Mouse (Mus musculus) splenic B cell, adult 2 months (primary cell): ENCODE measurements around the gene Fbxo10.
"Not testable (repeated sequence)": the region's sequence is repeated elsewhere in the genome, so short reads cannot be mapped to it uniquely, and the experiment has no call there.

Experiments
- DNase-seq: peaks from one replicate; pipeline ENCODE4 v3.0.0-alpha.2; 2011; ENCODE audit warnings: low read depth, low spot score
- H3K27me3 ChIP-seq: 2 replicates; pipeline ENCODE4 v1.6.1; 2012; ENCODE audit warnings: mild to moderate bottlenecking, low read length, moderate library complexity, mixed read lengths; ENCODE audit not compliant: control insufficient read depth, poor library complexity, insufficient read depth, severe bottlenecking
- H3K36me3 ChIP-seq: 2 replicates; pipeline ENCODE4 v1.6.1; 2012; ENCODE audit warnings: mild to moderate bottlenecking, low read length, moderate library complexity, mixed read lengths; ENCODE audit not compliant: control insufficient read depth, poor library complexity, insufficient read depth, severe bottlenecking

The Fbxo10 gene

DNA sequence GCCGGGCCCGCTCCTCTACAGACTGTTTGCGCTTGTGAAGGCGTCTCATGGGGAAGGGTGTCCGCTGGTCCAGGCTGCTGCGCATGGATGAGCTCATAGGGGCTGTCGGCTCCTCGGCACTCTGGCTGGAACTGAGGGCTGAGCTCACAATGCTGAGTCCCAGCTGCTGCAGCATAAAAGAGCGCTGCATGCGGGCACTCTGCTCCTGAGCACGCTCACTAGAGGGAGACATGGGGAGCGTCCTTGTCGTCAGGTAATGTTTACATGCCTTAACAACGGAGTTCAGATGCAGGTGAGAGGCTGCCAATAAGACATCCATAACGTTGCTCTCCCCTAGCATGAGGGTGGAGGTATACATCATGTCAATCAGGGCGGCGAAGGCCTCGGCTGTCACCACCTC, 89.6 kb downstream of the Fbxo10 start:
- no peak for DNase-seq
- H3K27me3 ChIP-seq = no peaks in the 10 kb centered on the region
- peaks cover 9% of the 10 kb centered on the region for H3K36me3 ChIP-seq

DNA sequence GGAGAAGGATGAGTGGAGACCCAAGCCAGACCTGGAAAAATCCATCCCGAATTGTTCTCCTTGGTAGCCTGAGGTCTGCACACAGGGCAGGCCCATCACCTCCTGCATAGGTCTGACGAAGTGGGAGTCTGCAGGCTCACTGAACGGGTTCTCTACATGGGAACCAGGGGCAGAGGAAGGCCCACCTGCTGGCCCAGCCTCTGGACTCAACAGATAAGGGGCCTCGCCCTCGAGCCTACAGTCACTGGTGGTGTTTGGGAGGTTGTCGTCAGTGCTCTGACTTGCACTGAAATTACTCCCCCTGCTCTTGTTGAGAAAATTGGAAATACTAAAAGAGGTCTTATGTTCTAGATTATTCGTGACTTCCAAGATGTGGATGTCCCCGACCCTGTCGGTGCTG, 90.6 kb downstream of the Fbxo10 start:
- Histone ChIP-seq H3K36me3 (peaks cover 9% of the 10 kb centered on the region), H3K27me3 (no peaks in the 10 kb centered on the region)
- no peak for DNase-seq

DNA sequence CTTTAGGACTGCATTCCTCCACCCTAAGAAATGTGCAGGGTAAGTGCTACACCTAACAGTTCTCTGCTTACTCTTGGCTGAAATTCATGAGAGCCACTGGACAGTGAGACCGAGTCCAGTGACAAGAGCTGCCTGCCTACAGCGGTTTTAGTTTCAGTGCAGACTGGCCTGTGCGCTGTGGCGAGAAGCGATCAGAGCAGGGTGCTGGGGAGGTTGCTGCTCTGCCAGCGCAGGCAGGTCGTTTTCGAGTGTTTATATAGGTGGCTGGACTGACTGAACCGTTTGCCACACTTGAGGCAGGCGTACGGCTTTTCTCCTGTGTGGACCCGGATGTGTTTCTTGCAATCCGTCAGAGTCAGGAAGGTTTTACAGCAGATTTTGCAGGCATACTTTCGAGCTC, 91.2 kb downstream of the Fbxo10 start:
- not testable (repeated sequence) for DNase-seq, H3K36me3 ChIP-seq

GRCm38 (mm10) chr4:44992330-44992729, 92.1 kb downstream of the Fbxo10 start:
- H3K27me3 ChIP-seq, H3K36me3 ChIP-seq, DNase-seq: not testable (repeated sequence)

More for the DNA sequence above, 91.2 kb downstream of the Fbxo10 start:
- H3K27me3 ChIP-seq = not testable (repeated sequence)

- no peak for DNase-seq
- peaks cover 9% of the 10 kb centered on the region for H3K36me3 ChIP-seq
- no peaks in the 10 kb centered on the region for H3K27me3 ChIP-seq
Observed at GRCm38 (mm10) chr4:44990560-44990959, 93.8 kb downstream of the Fbxo10 start.
